Mouse (Mus musculus) small intestine, adult 2 months (tissue): ENCODE data around the gene Gsdma2.

ENCODE experiments used
- CTCF ChIP-seq: fragments of 200-500 bp; IDR thresholded peaks from 2 replicates; pipeline ENCODE4 v1.5.1; 2012; ENCODE audit warnings: low read depth, mild to moderate bottlenecking, control low read depth, inconsistent platforms, low read length, moderate library complexity, mixed read lengths; ENCODE audit not compliant: insufficient replicate concordance, insufficient read length; ENCODE audit errors: extremely low read depth
- POLR2A ChIP-seq: fragments of 200-500 bp; IDR thresholded peaks from 2 replicates; pipeline ENCODE4 v1.6.1; 2012; ENCODE audit warnings: low read depth, mild to moderate bottlenecking, control low read depth, inconsistent platforms, low read length, moderate library complexity

- no peak for TF ChIP-seq CTCF
- TF ChIP-seq POLR2A: no peak
These were observed 25.8 kb upstream of the Gsdma2 start for GRCm38 (mm10) chr11:98620791-98621190.
